Comparison of ENCODE assay signal across 11 mouse cellular contexts in genomic region chr7:99572931-99573330, GRCm38 (mm10). TPM values are rescaled to one million over a fixed set of nuclear protein-coding genes. Genes with fewer than 3 reads are reported as not detected.
DNase-seq lines count a peak whose midpoint lies in the region; ATAC-seq lines count a peak whose summit lies in the region.
"Had no signal": no experiment of that assay in that cellular context is flagged by ENCODE, and none has a peak within 500 bp of the region (broad histone marks: within the 10 kb centered on the region; RNA-seq: fewer than 3 reads in every experiment).

No protein-coding gene starts in this region.

- no peak overlapping the region for H3K4me2 ChIP-seq in heart, embryonic 16.5 days (ENCODE audit: low read depth, low read length)
- H3K4me2 ChIP-seq: kidney, embryonic 15.5 days; liver, embryonic 15.5 days had no signal

- intact Hi-C loops in left cerebral cortex, postnatal 4 days (cut with DNase I): no loop called here

- H3K4me3 ChIP-seq in heart, embryonic 16.5 days (ENCODE audit: low read length): no peak overlapping the region
- H3K4me3 ChIP-seq: kidney, embryonic 15.5 days; liver, embryonic 15.5 days had no signal

- H3K9me3 ChIP-seq in heart, embryonic 16.5 days (replicated peaks; ENCODE audit: control insufficient read depth, low read length): no peaks in the 10 kb centered on the region
- H3K9me3 ChIP-seq: kidney, embryonic 15.5 days; liver, embryonic 15.5 days had no signal

- peak; percentile 45 for ATAC-seq in heart, embryonic 16.5 days (replicated peaks; ENCODE audit: extremely low read depth, insufficient read depth, low FRiP score)

- H3K27ac ChIP-seq in heart, embryonic 16.5 days (ENCODE audit: low read length): no peak overlapping the region
- H3K27ac ChIP-seq: kidney, embryonic 15.5 days; liver, embryonic 15.5 days had no signal

- no peaks in the 10 kb centered on the region for H3K36me3 ChIP-seq in heart, embryonic 16.5 days (ENCODE audit: control insufficient read depth, insufficient read depth)
- H3K36me3 ChIP-seq: kidney, embryonic 15.5 days had no signal

- 47% methylated on average over 10 of the region's 10 CpGs for WGBS in heart, embryonic 16.5 days

- no peak overlapping the region for H3K9ac ChIP-seq in heart, embryonic 16.5 days (ENCODE audit: low read length)
- H3K9ac ChIP-seq: kidney, embryonic 15.5 days; liver, embryonic 15.5 days had no signal

- no peaks in the 10 kb centered on the region for H3K27me3 ChIP-seq in heart, embryonic 16.5 days (ENCODE audit: control insufficient read depth, insufficient read depth, low read length)
- H3K27me3 ChIP-seq: kidney, embryonic 15.5 days; liver, embryonic 15.5 days had no signal

- no peaks in the 10 kb centered on the region for H3K4me1 ChIP-seq in heart, embryonic 16.5 days (ENCODE audit: control insufficient read depth, insufficient read depth, low read length)

- no peak for DNase-seq in heart, adult 8-10 months (ENCODE audit: low spot score)
- DNase-seq in spleen, postnatal 36 days (ENCODE audit: low spot score in 2 of 2): peak; percentile 48 to 58
- no peak for DNase-seq in spleen, postnatal 4 days (ENCODE audit: low spot score in 2 of 2)
- peak; percentile 37 for DNase-seq in left cerebral cortex, postnatal 4 days
- DNase-seq in testis, postnatal 10 days (ENCODE audit: low spot score): no peak
- DNase-seq in kidney, adult 18-20 months: no peak
- no peak for DNase-seq in kidney, adult 9 months

RNA-seq across cellular contexts. Expression of gene Arrb1, which starts 37.7 kb away (rescaled TPM):
- 4.9 and 6.8 TPM in 2 replicates for polyA plus RNA-seq in heart, embryonic 16.5 days (2015; fragmentation: Nextera tagmentation; extraction: Ambion mirVana)
- total RNA-seq in heart, adult 8-10 months (2022): 10 to 100 TPM; 16.2 to 28.4 (median 19.5) TPM
- 100 to 1,000 TPM; 147 to 150 TPM for total RNA-seq in left cerebral cortex, postnatal 4 days (2021)

RNA-seq across cellular contexts. Expression of gene Tpbgl, which starts 54.0 kb away (rescaled TPM):
- 2.5 TPM in 2 replicates for polyA plus RNA-seq in heart, embryonic 16.5 days (2015; fragmentation: Nextera tagmentation; extraction: Ambion mirVana)
- 1 to 10 TPM; 2.8 to 3.4 (median 3.1) TPM for total RNA-seq in heart, adult 8-10 months (2022)
- total RNA-seq in left cerebral cortex, postnatal 4 days (2021): 1 to 10 TPM; 1.8 to 2.6 TPM
- total RNA-seq: MEL had no signal

Comparison
In these comparisons a context has a peak if more than half of its experiments do, and no peak if none do; other contexts are left out.
1. DNase-seq: peak in spleen, postnatal 36 days (2 of 2) and left cerebral cortex, postnatal 4 days (single experiment); none in heart, adult 8-10 months (single experiment), spleen, postnatal 4 days (0 of 2), testis, postnatal 10 days (single experiment), kidney, adult 18-20 months (single experiment) and kidney, adult 9 months (single experiment).
2. RNA of gene Arrb1, which starts 37.7 kb away (total RNA-seq): 147 to 150 TPM in left cerebral cortex, postnatal 4 days; 16.2 to 28.4 TPM in heart, adult 8-10 months; every median in the first group is over 4 times any median in the second.